Mouse (Mus musculus): ENCODE data around the gene B3gnt9. TPM values are rescaled to one million over a fixed set of nuclear protein-coding genes. Genes with fewer than 3 reads are reported as not detected.
A peak's percentile ranks its signal among the peaks of the same experiment; 100 is the strongest.
"Not testable (repeated sequence)": the region's sequence is repeated elsewhere in the genome, so short reads cannot be mapped to it uniquely, and the experiment has no call there.

B3gnt9 gene
- 0.32 TPM in 1 of 2 replicates, not detected in the other for total RNA-seq (2014; fragmentation: Nextera tagmentation)
- 1.0 TPM in 1 of 2 replicates, not detected in the other for total RNA-seq (2017)

GRCm38 (mm10) chr8:105254966-105255350 is at the start of gene B3gnt9:
Gene B3gnt9, minus strand, starts transcription at chr8:105255153.
- peak; percentile 26; the same call in 1 of the 2 replicates for ATAC-seq (replicated peaks; ENCODE audit: poor library complexity, severe bottlenecking)

GRCm38 (mm10) chr8:105303874-105304273 is 48.9 kb upstream of the B3gnt9 start:
- ATAC-seq (replicated peaks; ENCODE audit: poor library complexity, severe bottlenecking), result no peak

GRCm38 (mm10) chr8:105303396-105303795 is 48.4 kb upstream of the B3gnt9 start:
- ATAC-seq (replicated peaks; ENCODE audit: poor library complexity, severe bottlenecking), result no peak

GRCm38 (mm10) chr8:105299962-105300361 is 45.0 kb upstream of the B3gnt9 start:
- ATAC-seq (replicated peaks; ENCODE audit: poor library complexity, severe bottlenecking), result no peak

GRCm38 (mm10) chr8:105298351-105299252 is 43.6 kb upstream of the B3gnt9 start:
- no peak for ATAC-seq (replicated peaks; ENCODE audit: poor library complexity, severe bottlenecking)

GRCm38 (mm10) chr8:105297511-105298192 is 42.7 kb upstream of the B3gnt9 start, which contains the start of gene E2f4:
Gene E2f4, plus strand, starts transcription at chr8:105297663.
- ATAC-seq (replicated peaks; ENCODE audit: poor library complexity, severe bottlenecking), result peak; percentile 91

GRCm38 (mm10) chr8:105295895-105296573 is 41.1 kb upstream of the B3gnt9 start, which contains the start of gene Exoc3l:
Gene Exoc3l, minus strand, starts transcription at chr8:105296101.
- ATAC-seq (replicated peaks; ENCODE audit: poor library complexity, severe bottlenecking), result 0 out of 2 replicates have a peak, but pooled peaks have one; percentile 10

GRCm38 (mm10) chr8:105295256-105295655 is 40.3 kb upstream of the B3gnt9 start:
- ATAC-seq (replicated peaks; ENCODE audit: poor library complexity, severe bottlenecking), result no peak

GRCm38 (mm10) chr8:105294776-105295175 is 39.8 kb upstream of the B3gnt9 start:
- no peak for ATAC-seq (replicated peaks; ENCODE audit: poor library complexity, severe bottlenecking)

GRCm38 (mm10) chr8:105293405-105293804 is 38.5 kb upstream of the B3gnt9 start:
- no peak for ATAC-seq (replicated peaks; ENCODE audit: poor library complexity, severe bottlenecking)

- ATAC-seq (replicated peaks; ENCODE audit: poor library complexity, severe bottlenecking), result no peak
Observed at GRCm38 (mm10) chr8:105292471-105292870, 37.5 kb upstream of the B3gnt9 start.

- ATAC-seq (replicated peaks; ENCODE audit: poor library complexity, severe bottlenecking), result not testable (repeated sequence)
Observed at GRCm38 (mm10) chr8:105291802-105292201, 36.8 kb upstream of the B3gnt9 start.

GRCm38 (mm10) chr8:105291364-105291763 is 36.4 kb upstream of the B3gnt9 start:
- not testable (repeated sequence) for ATAC-seq (replicated peaks; ENCODE audit: poor library complexity, severe bottlenecking)

- ATAC-seq (replicated peaks; ENCODE audit: poor library complexity, severe bottlenecking), result peak; percentile 51
Observed at GRCm38 (mm10) chr8:105290554-105291314, 35.8 kb upstream of the B3gnt9 start.

GRCm38 (mm10) chr8:105289805-105290460 is 35.0 kb upstream of the B3gnt9 start, which contains the start of gene 4931428F04Rik:
Gene 4931428F04Rik, minus strand, starts transcription at chr8:105289864.
- peak; percentile 18 for ATAC-seq (replicated peaks; ENCODE audit: poor library complexity, severe bottlenecking)

- ATAC-seq (replicated peaks; ENCODE audit: poor library complexity, severe bottlenecking), result peak; percentile 78
Observed at GRCm38 (mm10) chr8:105288958-105289732, 34.2 kb upstream of the B3gnt9 start.

GRCm38 (mm10) chr8:105288231-105288630 is 33.3 kb upstream of the B3gnt9 start:
- ATAC-seq (replicated peaks; ENCODE audit: poor library complexity, severe bottlenecking), result no peak

- no peak for ATAC-seq (replicated peaks; ENCODE audit: poor library complexity, severe bottlenecking)
Observed at GRCm38 (mm10) chr8:105286907-105287306, 32.0 kb upstream of the B3gnt9 start.

All from granulocyte monocyte progenitor cell, adult 5-6 weeks (primary cell).